Comparison of ENCODE assay signal across 16 mouse cellular contexts in genomic region chr4:41179825-41180725, GRCm38 (mm10). TPM values are rescaled to one million over a fixed set of nuclear protein-coding genes. Genes with fewer than 3 reads are reported as not detected.
DNase-seq lines count a peak whose midpoint lies in the region; ATAC-seq and TF ChIP-seq lines count a peak whose summit lies in the region.
"Had no signal": no experiment of that assay in that cellular context is flagged by ENCODE, and none has a peak within 500 bp of the region (broad histone marks: within the 10 kb centered on the region; RNA-seq: fewer than 3 reads in every experiment).

No protein-coding gene starts in this region.

- 0 out of 2 replicates have a peak overlapping the region, but pooled peaks have one; percentile 23 for H3K9ac ChIP-seq in heart, adult 2 months (ENCODE audit: low read depth, low read length)
- no peak overlapping the region for H3K9ac ChIP-seq in lung, embryonic 16.5 days (ENCODE audit: low read length)
- H3K9ac ChIP-seq in MEL (ENCODE audit: control insufficient read depth, low read depth, low read length, poor library complexity, severe bottlenecking) = no peak overlapping the region
- H3K9ac ChIP-seq: heart, embryonic 12.5 days; hindbrain, embryonic 14.5 days had no signal

- TF ChIP-seq EP300 in heart, adult 2 months (IDR thresholded peaks at IDR 0.05; ENCODE audit: insufficient read depth, low read depth, low read length) = no peak
- peak; percentile 24 to 48; a peak in 2 of 4 replicates for TF ChIP-seq EP300 in MEL (IDR thresholded peaks at IDR 0.05; ENCODE audit: low read depth in 1 of 2, low read length in 2 of 2)

- TF ChIP-seq CTCF in heart, adult 2 months (IDR thresholded peaks at IDR 0.05) = no peak
- TF ChIP-seq CTCF in MEL (IDR thresholded peaks at IDR 0.05 in 2 of 3, conservative IDR thresholded peaks at IDR 0.05 in 1 of 3; ENCODE audit: control insufficient read depth in 1 of 3, insufficient read depth in 1 of 3, low read depth in 2 of 3, low read length in 3 of 3, poor library complexity in 1 of 3, severe bottlenecking in 1 of 3) = no peak

- TF ChIP-seq POLR2A in heart, adult 2 months (IDR thresholded peaks at IDR 0.05; ENCODE audit: insufficient read depth, low read depth, low read length) = no peak
- TF ChIP-seq POLR2A in MEL (IDR thresholded peaks at IDR 0.05; ENCODE audit: control insufficient read depth in 1 of 2, insufficient read depth in 1 of 2, low read depth in 1 of 2, low read length in 2 of 2, poor library complexity in 1 of 2) = no peak

- no peak for DNase-seq in heart, adult 2 months
- DNase-seq in heart, postnatal 10 days = no peak
- DNase-seq in lung, postnatal 10 days = no peak
- DNase-seq in MEL (ENCODE audit: low read depth, low spot score) = peak; percentile 64
- DNase-seq in spleen, adult 12 weeks (ENCODE audit: low spot score) = no peak
- no peak for DNase-seq in cerebellum, postnatal 36 days
- DNase-seq: cerebellum, adult 2 months; kidney, adult 8-10 months; liver; right cerebral cortex, postnatal 25 days had no signal

- H3K36me3 ChIP-seq in heart, adult 2 months (ENCODE audit: control insufficient read depth, insufficient read depth, low read length) = no peaks in the 10 kb centered on the region; the same call in 1 of the 2 replicates
- peaks cover 23% of the 10 kb centered on the region for H3K36me3 ChIP-seq in lung, embryonic 16.5 days (ENCODE audit: control insufficient read depth, insufficient read depth, low read length)
- peaks cover 3% of the 10 kb centered on the region in 2 experiments; a peak in 2 of 4 replicates for H3K36me3 ChIP-seq in MEL (ENCODE audit: control insufficient read depth in 1 of 2, insufficient read depth in 2 of 2, low read length in 2 of 2)

- no peaks in the 10 kb centered on the region for H3K9me3 ChIP-seq in lung, embryonic 16.5 days (ENCODE audit: control insufficient read depth, low read length)
- H3K9me3 ChIP-seq in MEL (replicated peaks; ENCODE audit: insufficient read depth, low read length) = no peaks in the 10 kb centered on the region
- H3K9me3 ChIP-seq: forebrain, embryonic 10.5 days; heart, embryonic 12.5 days; megakaryocyte, embryonic 14.5 days had no signal

- no peak overlapping the region for H3K4me2 ChIP-seq in lung, embryonic 16.5 days (ENCODE audit: low read depth, low read length)
- H3K4me2 ChIP-seq: heart, embryonic 12.5 days; hindbrain, embryonic 14.5 days had no signal

- no peak for TF ChIP-seq RAD21 in MEL (IDR thresholded peaks at IDR 0.05; ENCODE audit: low read depth, low read length)

- no peaks in the 10 kb centered on the region for H3K27me3 ChIP-seq in heart, adult 2 months (ENCODE audit: control insufficient read depth, insufficient read depth, low read length)
- no peaks in the 10 kb centered on the region for H3K27me3 ChIP-seq in lung, embryonic 16.5 days (ENCODE audit: control insufficient read depth, insufficient read depth, low read depth, low read length)
- no peaks in the 10 kb centered on the region for H3K27me3 ChIP-seq in MEL (ENCODE audit: control insufficient read depth in 1 of 2, insufficient read depth in 2 of 2, low read length in 2 of 2)
- H3K27me3 ChIP-seq: heart, embryonic 12.5 days; megakaryocyte, embryonic 14.5 days had no signal

- 0 out of 2 replicates have a peak, but pooled peaks have one; percentile 12 for ATAC-seq in lung, embryonic 16.5 days (ENCODE audit: low read depth)
- peak; percentile 86 for ATAC-seq in megakaryocyte progenitor cell, adult 5-6 weeks (replicated peaks; ENCODE audit: poor library complexity)

- peaks cover 2% of the 10 kb centered on the region; the same call in 1 of the 2 replicates for H3K79me2 ChIP-seq in heart, adult 2 months (replicated peaks; ENCODE audit: control insufficient read depth, insufficient read depth, low read length)
- no peaks in the 10 kb centered on the region for H3K79me2 ChIP-seq in MEL (ENCODE audit: control insufficient read depth, insufficient read depth, low read length, poor library complexity)

- peak overlapping the region; percentile 38; the same call in 1 of the 2 replicates for H3K27ac ChIP-seq in heart, adult 2 months
- no peak overlapping the region for H3K27ac ChIP-seq in lung, embryonic 16.5 days (ENCODE audit: low read length)
- no peak overlapping the region for H3K27ac ChIP-seq in MEL (ENCODE audit: control insufficient read depth, low read depth, low read length)
- H3K27ac ChIP-seq: forebrain, embryonic 10.5 days; hindbrain, embryonic 14.5 days had no signal

- WGBS in heart, adult 2 months = 57% methylated on average over 15 of the region's 15 CpGs
- WGBS in lung, embryonic 16.5 days = 70% methylated on average over 15 of the region's 15 CpGs

- intact Hi-C loops in heart, adult 2 months (cut with DNase I) = no loop called here
- intact Hi-C loops in heart, postnatal 10 days (cut with DNase I) = no loop called here

- no peak overlapping the region for H3K4me3 ChIP-seq in heart, adult 2 months
- no peak overlapping the region for H3K4me3 ChIP-seq in lung, embryonic 16.5 days (ENCODE audit: low read length)
- no peak overlapping the region for H3K4me3 ChIP-seq in MEL (ENCODE audit: control insufficient read depth in 1 of 2, insufficient read depth in 1 of 2, low read depth in 2 of 2, low read length in 2 of 2)
- H3K4me3 ChIP-seq: forebrain, embryonic 10.5 days; heart, embryonic 12.5 days; megakaryocyte, embryonic 14.5 days had no signal

- H3K4me1 ChIP-seq in heart, adult 2 months (ENCODE audit: control insufficient read depth, insufficient read depth, low read length) = peaks cover 2% of the 10 kb centered on the region
- H3K4me1 ChIP-seq in lung, embryonic 16.5 days (replicated peaks; ENCODE audit: control insufficient read depth, insufficient read depth, low read length) = 0 out of 2 replicates have a peak, but pooled peaks cover 3% of the 10 kb centered on the region
- H3K4me1 ChIP-seq in MEL (ENCODE audit: control insufficient read depth in 1 of 2, insufficient read depth in 2 of 2, low read length in 2 of 2) = peaks cover 0 to 4% of the 10 kb centered on the region in 2 experiments; a peak in 2 of 4 replicates
- H3K4me1 ChIP-seq: forebrain, embryonic 10.5 days had no signal

TF ChIP-seq in MEL, 35 proteins besides CTCF, POLR2A, EP300 and RAD21:
- TF ChIP-seq POLR2AphosphoS2 (IDR thresholded peaks at IDR 0.05; ENCODE audit: low read length) (no peak), MYC (IDR thresholded peaks at IDR 0.05; ENCODE audit: low read depth, low read length) (0 out of 2 replicates have a peak, but pooled peaks have one; percentile 48), TCF12 (IDR thresholded peaks at IDR 0.05; ENCODE audit: low read depth, low read length) (peak; percentile 58; the same call in 1 of the 2 replicates), RCOR1 (IDR thresholded peaks at IDR 0.05; ENCODE audit: low read depth, low read length) (peak; percentile 61; the same call in 1 of the 2 replicates), TBP (IDR thresholded peaks at IDR 0.05; ENCODE audit: low read depth, low read length) (0 out of 2 replicates have a peak, but pooled peaks have one; percentile 50), ZNF384 (IDR thresholded peaks at IDR 0.05; ENCODE audit: low read depth, low read length) (peak; percentile 68), ETS1 (IDR thresholded peaks at IDR 0.05; ENCODE audit: low read depth, low read length) (0 out of 2 replicates have a peak, but pooled peaks have one; percentile 30), MAX (IDR thresholded peaks at IDR 0.05; ENCODE audit: low read length) (0 out of 2 replicates have a peak, but pooled peaks have one; percentile 31), JUND (IDR thresholded peaks at IDR 0.05; ENCODE audit: low read depth, low read length) (no peak)

RNA-seq across cellular contexts. Expression of gene Ube2r2, which starts 44.5 kb away (rescaled TPM):
- total RNA-seq in heart, adult 2 months (2021) = 100 to 1,000 TPM; 121 to 133 TPM
- polyA plus RNA-seq in heart, adult 2 months (2012; rRNA removed) = 52.7 and 72.9 TPM in 2 replicates
- 100 to 1,000 TPM; 123 to 137 TPM for total RNA-seq in heart, postnatal 10 days (2021)
- polyA plus RNA-seq in lung, embryonic 16.5 days (2015; fragmentation: Nextera tagmentation; extraction: Ambion mirVana) = 72.9 and 75.6 TPM in 2 replicates
- 24.5 and 28.2 TPM in 2 replicates for total RNA-seq in MEL (2012; rRNA removed)
- 10 to 100 TPM; 70.1 to 94.1 TPM for polyA plus RNA-seq in MEL (2012; ENCODE audit: insufficient read depth in 1 of 2, insufficient read length in 2 of 2, low read depth in 1 of 2, low replicate concordance in 2 of 2, missing spikeins in 1 of 2)
- 131 and 149 TPM in 2 replicates for total RNA-seq in megakaryocyte progenitor cell, adult 5-6 weeks (2015)
- 29.9 and 33.4 TPM in 2 replicates for total RNA-seq in megakaryocyte progenitor cell, adult 5-6 weeks (2017)

RNA-seq across cellular contexts. Expression of gene Nol6, which starts 55.8 kb away (rescaled TPM):
- 10 to 100 TPM; 14.9 to 16.4 TPM for total RNA-seq in heart, adult 2 months (2021)
- polyA plus RNA-seq in heart, adult 2 months (2012; rRNA removed) = 17.6 and 21.2 TPM in 2 replicates
- total RNA-seq in heart, postnatal 10 days (2021) = 10 to 100 TPM; 21.3 to 22.8 TPM
- polyA plus RNA-seq in lung, embryonic 16.5 days (2015; fragmentation: Nextera tagmentation; extraction: Ambion mirVana) = 19.7 and 22.5 TPM in 2 replicates
- 28.1 and 36.6 TPM in 2 replicates for total RNA-seq in MEL (2012; rRNA removed)
- 10 to 100 TPM in 1 of 2 experiments, not detected in 1; 71.2 TPM for polyA plus RNA-seq in MEL (2012; ENCODE audit: insufficient read depth in 1 of 2, insufficient read length in 2 of 2, low read depth in 1 of 2, low replicate concordance in 2 of 2, missing spikeins in 1 of 2)
- 20.3 and 22.8 TPM in 2 replicates for total RNA-seq in megakaryocyte progenitor cell, adult 5-6 weeks (2015)
- total RNA-seq in megakaryocyte progenitor cell, adult 5-6 weeks (2017) = 20.5 and 22.4 TPM in 2 replicates
